Mouse (Mus musculus): ENCODE measurements around the gene Snrpd2.

Snrpd2 gene

GRCm38 (mm10) chr7:19149626-19150025 is at the start of gene Snrpd2:
Gene Snrpd2 (plus strand): TSS chr7:19149722.
- peak; percentile 96 for DNase-seq (ENCODE audit: low spot score)

- DNase-seq (ENCODE audit: low spot score): no peak
Observed at GRCm38 (mm10) chr7:19100290-19100689, 49.2 kb upstream of the Snrpd2 start.

- no peak for DNase-seq (ENCODE audit: low spot score)
Observed at GRCm38 (mm10) chr7:19103741-19104140, 45.8 kb upstream of the Snrpd2 start.

GRCm38 (mm10) chr7:19104486-19104885 is 45.0 kb upstream of the Snrpd2 start:
- no peak for DNase-seq (ENCODE audit: low spot score)

GRCm38 (mm10) chr7:19107436-19107835 is 42.1 kb upstream of the Snrpd2 start:
- DNase-seq (ENCODE audit: low spot score): no peak

GRCm38 (mm10) chr7:19109565-19109964 is 40.0 kb upstream of the Snrpd2 start:
- DNase-seq (ENCODE audit: low spot score): no peak

GRCm38 (mm10) chr7:19118028-19118771 is 31.3 kb upstream of the Snrpd2 start, which contains the start of gene Gm4969:
Gene Gm4969 (minus strand): TSS chr7:19118368.
- peak; percentile 37 for DNase-seq (ENCODE audit: low spot score)

GRCm38 (mm10) chr7:19119083-19119482 is 30.4 kb upstream of the Snrpd2 start:
- DNase-seq (ENCODE audit: low spot score): no peak

GRCm38 (mm10) chr7:19119631-19120429 is 29.7 kb upstream of the Snrpd2 start, which contains the start of gene Fbxo46:
Gene Fbxo46 (plus strand): TSS chr7:19119859.
- peak; percentile 87 for DNase-seq (ENCODE audit: low spot score)

GRCm38 (mm10) chr7:19121686-19122085 is 27.8 kb upstream of the Snrpd2 start:
- no peak for DNase-seq (ENCODE audit: low spot score)

- DNase-seq (ENCODE audit: low spot score): no peak
Observed at GRCm38 (mm10) chr7:19124713-19125112, 24.8 kb upstream of the Snrpd2 start.

GRCm38 (mm10) chr7:19127744-19128143 is 21.8 kb upstream of the Snrpd2 start:
- no peak for DNase-seq (ENCODE audit: low spot score)

GRCm38 (mm10) chr7:19129396-19129795 is 20.1 kb upstream of the Snrpd2 start:
- no peak for DNase-seq (ENCODE audit: low spot score)

GRCm38 (mm10) chr7:19130657-19131056 is 18.9 kb upstream of the Snrpd2 start:
- DNase-seq (ENCODE audit: low spot score): no peak

GRCm38 (mm10) chr7:19131324-19131848 is 18.1 kb upstream of the Snrpd2 start:
- peak; percentile 95 for DNase-seq (ENCODE audit: low spot score)

GRCm38 (mm10) chr7:19136168-19136567 is 13.4 kb upstream of the Snrpd2 start:
- no peak for DNase-seq (ENCODE audit: low spot score)

- no peak for DNase-seq (ENCODE audit: low spot score)
Observed at GRCm38 (mm10) chr7:19136673-19137334, 12.7 kb upstream of the Snrpd2 start.

- peak; percentile 51 for DNase-seq (ENCODE audit: low spot score)
Observed at GRCm38 (mm10) chr7:19137380-19137779, 12.1 kb upstream of the Snrpd2 start.

GRCm38 (mm10) chr7:19146793-19147192 is 2.7 kb upstream of the Snrpd2 start:
- no peak for DNase-seq (ENCODE audit: low spot score)

GRCm38 (mm10) chr7:19147497-19148045 is 2.0 kb upstream of the Snrpd2 start:
- DNase-seq (ENCODE audit: low spot score): no peak

- no peak for DNase-seq (ENCODE audit: low spot score)
Observed at GRCm38 (mm10) chr7:19148180-19148874, 1.2 kb upstream of the Snrpd2 start.
